Mouse (Mus musculus): ENCODE data around the gene Nfe2l2.

The Nfe2l2 gene

DNA sequence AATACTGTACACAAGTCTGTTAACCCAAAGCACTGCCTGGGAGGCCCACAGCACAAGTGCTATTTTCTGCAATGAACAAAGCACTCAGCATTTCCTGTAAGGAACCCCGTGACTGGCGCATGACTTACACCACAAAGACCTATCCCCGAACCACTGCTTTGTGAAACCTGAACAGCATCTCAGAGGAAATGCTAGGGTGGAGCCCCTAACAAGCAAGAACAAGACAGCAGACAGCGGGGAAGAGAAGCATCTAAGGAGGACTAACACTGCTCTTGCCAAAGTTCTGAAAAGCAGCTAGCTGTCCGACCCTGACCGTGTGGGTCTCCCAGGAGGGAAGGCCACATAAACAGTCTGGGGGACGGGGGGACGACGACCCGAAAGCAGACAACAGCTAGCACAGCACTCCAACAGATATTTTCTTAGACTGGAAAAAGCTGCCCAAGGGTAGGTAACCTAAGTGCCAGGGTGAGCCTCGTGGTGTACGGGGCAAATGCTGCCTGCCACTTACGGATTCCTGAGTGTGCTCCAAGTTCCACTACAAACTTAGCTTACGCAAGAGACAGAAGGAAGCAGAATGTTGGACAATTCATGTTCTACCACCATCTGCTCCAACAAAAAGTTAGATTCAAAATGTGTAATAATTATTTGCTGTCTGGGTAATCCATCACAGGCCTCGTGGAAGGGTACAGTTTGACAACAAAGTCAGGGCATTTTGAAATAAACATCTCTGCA is 21.3 kb downstream of the Nfe2l2 start:
- DNase-seq, result no peak

DNA sequence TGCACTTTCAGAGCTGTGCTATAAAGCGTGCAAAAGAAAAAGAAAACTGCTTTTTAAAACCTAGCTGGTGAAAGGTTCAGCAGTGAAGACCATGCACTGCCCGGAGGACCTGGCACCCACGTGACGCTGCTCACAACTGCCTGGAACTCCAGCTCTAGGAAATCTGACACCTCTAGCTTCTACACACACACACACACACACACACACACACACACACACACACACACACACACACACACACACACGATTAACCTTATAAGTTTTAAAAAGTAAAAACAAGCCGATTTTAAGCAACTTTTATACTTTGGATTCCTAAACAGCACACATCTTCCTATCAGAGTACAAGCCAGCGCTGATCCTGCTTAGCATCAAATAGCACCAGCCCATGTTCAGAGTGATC is 23.0 kb downstream of the Nfe2l2 start:
- DNase-seq, result peak; percentile 58

GRCm38 (mm10) chr2:75679947-75680346 is 24.5 kb downstream of the Nfe2l2 start:
- no peak for DNase-seq

DNA sequence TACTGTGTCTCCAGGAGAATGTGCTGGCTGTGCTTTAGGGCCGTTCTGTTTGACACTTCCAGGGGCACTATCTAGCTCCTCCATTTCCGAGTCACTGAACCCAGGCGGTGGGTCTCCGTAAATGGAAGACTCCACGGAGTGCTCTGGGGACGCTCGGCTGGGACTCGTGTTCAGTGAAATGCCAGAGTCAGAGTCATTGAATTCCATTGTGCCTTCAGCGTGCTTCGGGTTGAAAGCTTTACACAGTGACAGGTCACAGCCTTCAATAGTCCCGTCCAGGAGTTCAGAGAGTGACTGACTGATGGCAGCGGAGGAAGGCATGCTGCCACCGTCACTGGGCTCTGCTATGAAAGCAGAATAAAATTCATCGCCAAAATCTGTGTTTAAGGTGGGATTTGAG is 27.9 kb downstream of the Nfe2l2 start:
- no peak for DNase-seq

- DNase-seq, result no peak
Observed at GRCm38 (mm10) chr2:75672561-75672960, 31.9 kb downstream of the Nfe2l2 start.

DNA sequence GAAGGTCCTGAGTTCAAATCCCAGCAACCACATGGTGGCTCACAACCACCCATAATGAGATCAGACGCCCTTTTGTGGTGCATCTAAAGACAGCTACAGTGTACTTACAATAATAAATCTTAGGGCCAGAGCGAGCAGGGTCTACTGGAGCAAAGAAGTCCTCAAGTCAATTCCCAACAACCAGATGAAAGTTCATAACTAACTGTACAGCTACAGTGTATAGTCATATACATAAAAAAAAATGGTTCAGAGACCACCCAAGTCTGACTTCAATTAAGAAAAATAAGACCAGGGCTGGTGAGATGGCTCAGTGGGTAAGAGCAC is 33.1 kb downstream of the Nfe2l2 start:
- DNase-seq, result no peak

DNA sequence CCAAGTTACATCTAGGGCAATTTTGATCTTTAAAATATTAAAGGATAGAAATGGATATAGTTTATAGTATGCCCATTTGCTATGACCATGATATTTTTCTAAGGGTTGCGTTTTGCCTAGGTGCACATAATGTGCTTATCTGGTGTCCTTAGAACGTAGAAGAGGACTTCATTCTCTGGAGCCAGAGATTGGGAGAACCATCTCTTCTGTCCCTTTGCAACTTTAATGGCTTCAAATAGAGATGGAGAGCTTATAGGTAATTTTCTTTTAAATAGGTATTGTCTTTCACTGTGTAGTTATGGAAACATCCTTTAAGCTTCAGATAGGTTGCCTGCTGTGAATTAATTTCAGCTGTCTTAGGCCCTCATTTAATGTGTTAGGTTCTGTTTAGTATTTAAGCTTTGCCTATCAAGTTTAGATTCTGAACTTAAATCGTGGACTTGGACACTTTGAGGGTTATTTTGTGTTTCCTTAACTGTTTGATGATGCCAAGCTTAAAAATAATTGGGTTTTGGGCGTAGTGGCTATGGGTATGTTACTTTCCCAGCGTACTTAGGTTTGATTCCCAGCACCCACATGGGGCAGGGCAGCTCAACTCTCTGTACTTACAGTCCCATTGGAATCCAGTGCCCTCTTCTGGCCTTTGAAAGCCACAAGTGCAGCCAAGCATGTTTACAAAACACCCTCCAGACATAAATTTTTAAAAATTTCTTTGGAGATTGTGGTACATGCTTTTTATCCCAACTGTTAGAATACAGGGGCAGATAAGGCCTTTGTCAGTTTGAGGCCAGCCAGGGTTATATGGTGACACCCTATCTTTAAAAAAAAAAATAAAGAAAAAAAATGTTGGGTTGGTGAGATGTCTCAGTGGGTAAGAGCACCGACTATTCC is 33.8 kb downstream of the Nfe2l2 start:
- no peak for DNase-seq

DNA sequence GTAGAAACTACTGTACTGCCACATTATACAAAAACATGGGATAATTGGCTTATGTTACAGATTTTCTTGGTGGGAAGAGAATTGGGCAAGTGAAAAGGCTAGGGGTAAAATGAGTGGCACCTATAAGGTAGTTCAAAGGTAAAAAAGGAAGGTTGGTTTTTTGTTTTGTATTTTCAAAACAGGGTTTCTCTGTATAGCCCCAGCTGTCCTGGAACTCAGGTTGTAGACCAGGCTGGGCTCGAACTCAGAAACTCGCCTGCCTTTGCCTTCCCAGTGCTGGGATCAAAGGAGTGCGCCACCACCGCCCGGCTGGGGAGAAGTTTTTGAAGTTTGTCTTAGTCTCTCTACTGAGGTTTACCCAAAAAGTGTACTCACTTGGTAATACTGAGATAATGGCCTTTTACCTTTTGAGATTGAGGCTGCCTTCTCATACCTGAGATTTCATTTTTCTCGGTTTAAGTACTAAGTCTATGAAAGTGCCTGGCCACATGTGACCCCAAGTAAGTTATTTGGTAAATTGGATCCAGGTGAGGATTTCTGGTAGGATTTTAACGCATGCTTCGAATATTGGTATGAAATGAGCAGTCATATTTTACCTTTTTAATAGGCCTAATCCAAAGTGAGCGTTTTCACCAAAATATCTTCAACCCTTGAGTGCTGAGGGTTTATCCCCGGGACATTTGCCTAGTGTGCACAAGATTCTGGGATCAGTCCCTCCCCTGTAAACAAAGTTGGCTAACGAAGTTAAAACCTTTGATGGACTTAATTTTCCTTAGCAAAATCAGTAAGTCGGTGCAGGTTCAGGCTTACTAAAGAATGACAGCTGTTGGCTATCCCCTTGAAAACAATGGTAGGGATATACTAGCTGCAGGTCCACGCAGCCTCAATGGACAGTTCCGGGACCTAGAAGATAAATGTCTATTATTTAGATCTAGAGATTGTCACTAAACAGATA is 34.7 kb downstream of the Nfe2l2 start:
- peak; percentile 37 for DNase-seq

GRCm38 (mm10) chr2:75661106-75661505 is 43.3 kb downstream of the Nfe2l2 start:
- DNase-seq, result no peak

DNA sequence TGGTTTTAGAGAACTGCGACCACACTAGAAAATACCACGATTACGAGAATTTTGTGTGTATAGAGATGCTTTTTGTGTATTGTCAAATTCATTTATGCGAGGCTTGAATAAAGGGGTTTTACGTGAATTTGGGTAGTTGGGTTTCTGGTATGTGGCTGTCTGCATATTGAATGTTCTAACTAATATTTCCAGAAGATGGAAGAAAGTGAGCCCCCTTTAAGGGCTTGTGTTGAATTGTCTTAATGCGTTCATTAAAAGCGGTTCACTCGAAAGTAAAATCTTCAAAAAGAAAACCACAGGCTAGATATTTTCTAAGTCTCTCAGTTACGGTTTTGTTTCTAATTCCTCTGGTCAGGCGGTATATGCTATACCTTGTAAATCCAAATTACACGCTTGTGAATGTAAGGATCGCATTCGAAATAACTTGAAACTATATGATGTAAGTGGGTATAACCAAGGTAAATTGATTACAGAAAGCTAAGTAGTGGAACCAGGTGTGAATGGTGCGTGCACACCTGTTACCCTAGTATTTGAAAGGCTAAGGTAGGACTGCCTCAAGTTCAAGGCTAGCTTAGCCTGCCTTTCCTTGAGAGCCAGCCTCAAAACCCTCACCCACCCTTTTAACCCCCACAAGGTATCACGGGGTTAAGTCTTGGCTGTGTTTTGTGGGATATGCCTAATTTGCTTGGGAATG is 44.0 kb downstream of the Nfe2l2 start:
- DNase-seq, result no peak

DNA sequence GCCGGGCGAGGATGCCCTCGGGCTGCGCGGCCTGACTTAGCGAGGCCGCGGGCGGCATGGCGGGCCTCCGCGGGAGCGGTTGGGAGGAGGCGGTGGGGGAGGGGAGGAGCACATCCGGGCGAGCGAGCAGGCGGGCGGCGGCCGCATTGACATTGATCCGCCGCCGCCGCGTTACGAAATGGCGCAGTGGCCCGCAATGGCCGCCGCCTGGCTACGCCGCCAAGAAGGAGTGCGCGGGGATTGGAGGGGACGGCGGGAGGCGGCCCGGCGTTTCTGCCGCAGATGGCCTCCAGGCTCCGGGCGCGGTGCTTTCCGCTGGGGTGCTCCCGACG is 44.8 kb downstream of the Nfe2l2 start:
- peak; percentile 94 for DNase-seq

- peak; percentile 100 for DNase-seq
Observed at GRCm38 (mm10) chr2:75658727-75659628, 45.5 kb downstream of the Nfe2l2 start, which contains the start of gene Hnrnpa3. Gene Hnrnpa3, plus strand, starts transcription at chr2:75659261.

DNA sequence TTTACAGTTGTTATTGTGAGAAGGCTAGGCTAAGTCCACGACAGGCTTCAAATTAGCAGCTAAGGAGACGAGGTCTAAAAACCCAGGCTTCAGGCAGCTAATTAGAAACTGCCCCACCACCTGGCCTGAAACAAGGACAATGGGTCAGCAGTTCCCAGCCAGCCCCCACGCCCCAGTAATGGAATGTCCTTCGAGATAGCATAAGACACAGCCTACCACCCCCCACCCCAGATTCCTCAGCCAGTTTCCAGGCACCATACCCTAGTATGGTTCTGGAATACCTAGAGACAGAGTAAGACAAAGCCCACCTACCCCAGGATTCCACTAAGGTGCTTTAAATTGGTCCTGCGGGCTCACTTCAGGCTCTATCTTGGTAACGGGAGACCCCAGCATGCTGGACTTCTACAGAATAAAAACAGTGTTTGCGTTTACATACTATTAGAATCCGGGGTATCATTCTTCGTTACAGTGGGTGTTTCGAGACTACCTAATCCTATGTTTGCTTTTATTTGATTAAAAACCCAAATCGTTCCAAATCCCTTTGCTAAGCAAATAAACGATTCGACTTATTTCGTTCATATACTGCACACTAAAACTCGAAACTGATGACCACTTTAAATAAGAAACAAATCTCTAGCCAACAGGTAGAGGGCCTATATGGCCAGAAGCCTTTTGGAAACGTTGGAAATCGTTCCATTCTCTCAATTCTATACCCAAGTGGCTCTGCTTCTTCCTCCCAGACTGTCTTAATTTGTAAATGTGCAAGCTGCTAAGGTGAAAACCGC is 46.3 kb downstream of the Nfe2l2 start:
- DNase-seq, result peak; percentile 76

GRCm38 (mm10) chr2:75656924-75657323 is 47.5 kb downstream of the Nfe2l2 start:
- no peak for DNase-seq

GRCm38 (mm10) chr2:75654679-75655078 is 49.8 kb downstream of the Nfe2l2 start:
- DNase-seq, result no peak

DNA sequence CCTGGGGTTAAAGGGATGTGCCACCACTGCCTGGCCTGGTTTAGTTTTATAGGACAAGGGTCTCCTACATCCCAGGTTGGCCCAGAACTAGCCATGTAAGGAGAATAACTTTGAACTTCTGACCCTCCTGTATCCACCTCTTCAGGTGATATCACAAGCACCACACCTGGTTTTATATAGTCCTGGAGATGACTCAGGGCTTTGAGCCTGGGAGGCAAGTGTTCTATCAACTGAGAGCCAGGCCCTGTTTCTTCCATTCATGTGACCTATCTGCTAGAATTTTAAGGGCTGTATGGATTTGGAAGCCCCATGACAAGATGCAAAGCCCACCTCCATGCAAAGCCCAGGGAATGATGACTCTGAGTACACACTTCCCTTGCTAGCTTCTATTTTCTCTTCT is 51.3 kb downstream of the Nfe2l2 start:
- no peak for DNase-seq

DNA sequence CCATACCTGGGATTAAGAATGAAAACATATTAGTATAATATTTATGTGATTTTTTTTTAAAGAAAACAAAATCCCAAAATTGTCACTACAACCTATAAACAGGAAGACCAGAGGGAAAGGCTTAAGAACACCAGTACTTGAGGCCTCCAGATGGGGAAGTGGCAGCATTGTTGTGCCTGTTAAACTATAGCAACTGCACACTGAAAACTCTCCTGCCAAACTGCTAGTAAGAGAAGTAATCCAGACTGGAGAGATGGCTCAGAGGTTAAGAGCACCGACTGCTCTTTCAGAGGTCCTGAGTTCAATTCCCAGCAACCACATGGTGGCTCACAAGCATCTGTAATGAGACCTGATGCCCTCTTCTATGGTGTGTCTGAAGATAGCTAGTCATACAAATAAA is 54.0 kb downstream of the Nfe2l2 start:
- DNase-seq, result no peak

GRCm38 (mm10) chr2:75645251-75645650 is 59.2 kb downstream of the Nfe2l2 start:
- no peak for DNase-seq

DNA sequence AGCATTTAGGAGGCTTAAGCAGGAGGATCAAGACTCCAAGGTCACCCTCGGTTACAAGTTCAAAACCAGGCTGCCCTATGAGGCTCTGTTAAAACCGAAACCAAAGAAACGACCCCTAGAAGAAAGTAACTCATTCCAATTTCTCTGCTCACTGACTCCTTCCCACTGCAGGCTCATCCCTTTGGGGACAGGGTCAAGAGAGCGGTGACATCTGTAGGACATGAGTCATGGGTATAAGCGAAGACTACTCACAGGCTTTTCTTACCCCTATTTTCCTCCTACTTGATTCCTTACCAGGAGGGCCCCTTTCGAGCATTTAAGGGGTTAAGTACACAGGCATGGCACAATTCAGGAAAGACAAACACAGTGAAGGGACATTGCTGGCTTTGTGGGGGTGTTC is 60.5 kb downstream of the Nfe2l2 start:
- no peak for DNase-seq

DNA sequence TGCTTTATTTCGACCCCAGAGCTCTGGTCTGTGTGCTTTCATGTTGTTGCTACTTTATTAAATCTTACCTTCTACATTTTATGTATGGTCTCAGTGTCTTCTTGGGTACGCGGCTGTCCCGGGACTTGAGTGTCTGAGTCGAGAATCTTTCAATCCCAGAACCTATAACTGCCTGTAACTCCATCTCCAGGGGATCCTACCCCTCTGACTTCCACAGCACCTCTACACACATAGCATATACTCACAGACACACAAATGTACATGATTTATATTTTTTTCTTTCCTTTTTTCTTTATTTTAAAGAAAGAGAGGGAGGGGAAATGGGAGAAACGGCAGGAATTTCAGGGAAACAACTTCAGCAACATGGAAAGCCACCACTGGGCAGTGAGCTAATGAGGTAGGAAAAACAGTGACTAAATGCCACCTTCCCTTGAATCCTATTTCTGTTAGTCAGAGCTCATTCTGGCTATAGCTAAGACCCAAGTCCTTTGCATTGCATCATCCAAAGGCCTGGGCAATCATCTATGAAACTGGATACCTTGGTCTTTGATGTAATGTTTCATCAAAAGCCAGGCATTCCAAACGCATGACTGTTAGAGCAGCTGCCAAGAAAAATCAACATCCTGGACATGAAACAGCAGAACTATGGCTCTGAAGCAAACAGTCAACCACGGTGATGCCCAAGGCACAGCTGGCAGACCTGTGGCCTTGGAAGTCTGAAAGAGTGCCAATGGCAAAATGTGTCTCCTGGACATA is 61.5 kb downstream of the Nfe2l2 start:
- peak; percentile 45 for DNase-seq
